Mouse (Mus musculus): ENCODE measurements around the gene Polr3h. TPM values are rescaled to one million over a fixed set of nuclear protein-coding genes. Genes with fewer than 3 reads are reported as not detected.
"Not testable (repeated sequence)": the region's sequence is repeated elsewhere in the genome, so short reads cannot be mapped to it uniquely, and the experiment has no call there.

Polr3h gene
- polyA plus RNA-seq (2016; fragmentation: Nextera tagmentation; extraction: Ambion mirVana): 61.8 and 73.1 TPM in 2 replicates

GRCm38 (mm10) chr15:81925760-81926445 lies at the start of gene Polr3h:
Gene Polr3h, minus strand, starts transcription at chr15:81926240.
- peaks cover 29% of the 10 kb centered on the region for H3K4me1 ChIP-seq
- peaks cover 3% of the 10 kb centered on the region; the same call in 1 of the 2 replicates for H3K36me3 ChIP-seq
- WGBS: under 1% methylated on average over 54 of the region's 54 CpGs
- peak within 1 kb of the TSS; percentile 73 for H3K4me3 ChIP-seq
- peak; percentile 93 for ATAC-seq (ENCODE audit: low FRiP score, low read depth)
- H3K4me2 ChIP-seq (replicated peaks): peak within 1 kb of the TSS; percentile 99
- H3K27ac ChIP-seq: peak within 1 kb of the TSS; percentile 59; the same call in 1 of the 2 replicates
- no peaks in the 10 kb centered on the region for H3K27me3 ChIP-seq (replicated peaks)
- H3K9me3 ChIP-seq: no peaks in the 10 kb centered on the region
- H3K9ac ChIP-seq: peak within 1 kb of the TSS; percentile 73

GRCm38 (mm10) chr15:81975156-81975555 lies 49.1 kb upstream of the Polr3h start:
- not testable (repeated sequence) for H3K9me3 ChIP-seq; H3K4me3 ChIP-seq; ATAC-seq (ENCODE audit: low FRiP score, low read depth); H3K27ac ChIP-seq; H3K36me3 ChIP-seq; H3K4me1 ChIP-seq; H3K9ac ChIP-seq; H3K4me2 ChIP-seq (replicated peaks); H3K27me3 ChIP-seq (replicated peaks)
- 92% methylated on average over 8 of the region's 8 CpGs for WGBS

- not testable (repeated sequence) for H3K9ac ChIP-seq; H3K9me3 ChIP-seq; H3K4me1 ChIP-seq; H3K27me3 ChIP-seq (replicated peaks); H3K4me3 ChIP-seq; ATAC-seq (ENCODE audit: low FRiP score, low read depth); H3K4me2 ChIP-seq (replicated peaks); H3K27ac ChIP-seq; H3K36me3 ChIP-seq
- 87% methylated on average over 4 of the region's 4 CpGs for WGBS
Measured at GRCm38 (mm10) chr15:81970498-81970897, 44.5 kb upstream of the Polr3h start.

DNA sequence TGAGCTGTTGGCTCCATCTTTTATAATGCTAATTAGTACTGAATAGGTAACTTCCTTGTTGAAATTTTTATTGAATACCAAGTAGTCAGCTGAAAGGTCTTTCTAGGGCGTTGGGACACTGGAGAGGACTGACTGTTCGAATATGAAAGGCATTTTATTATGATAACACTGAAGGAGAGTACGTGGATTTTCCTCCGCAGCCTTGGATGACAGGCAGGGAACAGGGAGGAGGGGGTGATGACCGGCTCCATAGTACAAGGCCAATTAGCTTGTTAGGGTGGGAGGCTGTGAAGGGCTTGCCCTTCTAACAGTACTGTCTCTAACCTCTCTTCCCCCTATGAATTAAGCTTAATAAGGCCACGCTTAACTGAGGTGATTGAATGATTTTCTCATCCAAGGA lies 43.6 kb upstream of the Polr3h start:
- H3K4me1 ChIP-seq; H3K9ac ChIP-seq; H3K36me3 ChIP-seq; H3K4me3 ChIP-seq; H3K27ac ChIP-seq; H3K4me2 ChIP-seq (replicated peaks); ATAC-seq (ENCODE audit: low FRiP score, low read depth); H3K9me3 ChIP-seq; H3K27me3 ChIP-seq (replicated peaks): not testable (repeated sequence)
- WGBS: 73% methylated on average over 6 of the region's 6 CpGs

GRCm38 (mm10) chr15:81969173-81969572 lies 43.1 kb upstream of the Polr3h start:
- Histone ChIP-seq H3K4me2 (replicated peaks) (no peak overlapping the region), H3K27ac (no peak overlapping the region), H3K4me1 (no peaks in the 10 kb centered on the region), H3K36me3 (no peaks in the 10 kb centered on the region), H3K9ac (no peak overlapping the region), H3K27me3 (replicated peaks) (no peaks in the 10 kb centered on the region), H3K4me3 (no peak overlapping the region), H3K9me3 (0 out of 2 replicates have a peak, but pooled peaks cover 5% of the 10 kb centered on the region)
- no peak for ATAC-seq (ENCODE audit: low FRiP score, low read depth)
- WGBS: 73% methylated on average over 7 of the region's 7 CpGs

DNA sequence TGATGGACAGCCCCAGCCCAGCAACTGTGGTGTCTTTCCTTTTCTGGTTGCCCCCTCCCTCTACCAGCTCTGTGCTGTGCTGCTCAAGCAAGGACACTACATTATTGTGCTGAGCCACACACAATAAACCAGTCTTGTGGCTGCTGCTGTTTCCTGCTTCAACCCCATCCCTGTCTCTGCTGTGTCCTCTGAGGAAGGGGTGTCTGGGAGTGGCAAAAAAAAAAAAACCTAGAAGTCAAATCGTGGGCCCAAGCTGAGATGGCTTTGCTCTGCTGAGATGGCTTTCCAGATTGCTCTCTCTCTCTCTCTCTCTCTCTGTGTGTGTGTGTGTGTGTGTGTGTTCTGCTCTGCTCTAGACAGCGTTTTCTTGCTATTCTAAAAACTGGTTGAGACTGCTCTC lies 42.4 kb upstream of the Polr3h start:
- H3K4me3 ChIP-seq: no peak overlapping the region
- no peaks in the 10 kb centered on the region for H3K36me3 ChIP-seq
- H3K27me3 ChIP-seq (replicated peaks): no peaks in the 10 kb centered on the region
- H3K27ac ChIP-seq: no peak overlapping the region
- 0 out of 2 replicates have a peak, but pooled peaks cover 5% of the 10 kb centered on the region for H3K9me3 ChIP-seq
- no peak overlapping the region for H3K9ac ChIP-seq
- 68% methylated on average over 2 of the region's 2 CpGs for WGBS
- H3K4me2 ChIP-seq (replicated peaks): no peak overlapping the region
- no peak for ATAC-seq (ENCODE audit: low FRiP score, low read depth)
- H3K4me1 ChIP-seq: no peaks in the 10 kb centered on the region

DNA sequence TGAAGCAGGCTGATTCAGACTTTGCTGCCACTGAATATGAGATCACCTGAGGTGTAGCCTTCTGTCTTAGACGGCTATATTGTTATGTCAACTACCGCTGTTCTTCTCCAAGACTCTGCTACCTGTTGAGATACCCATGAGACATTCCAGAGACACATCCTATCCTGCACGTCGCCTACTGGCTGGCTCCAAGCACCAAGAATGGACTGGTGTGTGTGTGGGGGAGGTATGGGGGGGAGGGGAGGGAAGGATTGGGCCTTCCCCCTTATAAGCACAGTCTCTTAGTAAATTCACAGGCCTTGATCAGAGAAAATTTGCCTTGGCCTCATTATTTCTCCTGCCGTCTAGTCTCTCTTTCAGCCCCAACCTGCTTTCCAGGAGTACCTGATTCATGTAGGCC lies 41.8 kb upstream of the Polr3h start:
- WGBS: 91% methylated on average over 5 of the region's 5 CpGs
- no peak for ATAC-seq (ENCODE audit: low FRiP score, low read depth)
- no peaks in the 10 kb centered on the region for H3K4me1 ChIP-seq
- no peak overlapping the region for H3K27ac ChIP-seq
- H3K9ac ChIP-seq: no peak overlapping the region
- H3K4me2 ChIP-seq (replicated peaks): no peak overlapping the region
- 0 out of 2 replicates have a peak, but pooled peaks cover 5% of the 10 kb centered on the region for H3K9me3 ChIP-seq
- H3K27me3 ChIP-seq (replicated peaks): no peaks in the 10 kb centered on the region
- no peaks in the 10 kb centered on the region for H3K36me3 ChIP-seq
- H3K4me3 ChIP-seq: no peak overlapping the region

- no peak overlapping the region for H3K27ac ChIP-seq
- 83% methylated on average over 13 of the region's 14 CpGs for WGBS
Measured at GRCm38 (mm10) chr15:81966062-81966829, 40.2 kb upstream of the Polr3h start.

DNA sequence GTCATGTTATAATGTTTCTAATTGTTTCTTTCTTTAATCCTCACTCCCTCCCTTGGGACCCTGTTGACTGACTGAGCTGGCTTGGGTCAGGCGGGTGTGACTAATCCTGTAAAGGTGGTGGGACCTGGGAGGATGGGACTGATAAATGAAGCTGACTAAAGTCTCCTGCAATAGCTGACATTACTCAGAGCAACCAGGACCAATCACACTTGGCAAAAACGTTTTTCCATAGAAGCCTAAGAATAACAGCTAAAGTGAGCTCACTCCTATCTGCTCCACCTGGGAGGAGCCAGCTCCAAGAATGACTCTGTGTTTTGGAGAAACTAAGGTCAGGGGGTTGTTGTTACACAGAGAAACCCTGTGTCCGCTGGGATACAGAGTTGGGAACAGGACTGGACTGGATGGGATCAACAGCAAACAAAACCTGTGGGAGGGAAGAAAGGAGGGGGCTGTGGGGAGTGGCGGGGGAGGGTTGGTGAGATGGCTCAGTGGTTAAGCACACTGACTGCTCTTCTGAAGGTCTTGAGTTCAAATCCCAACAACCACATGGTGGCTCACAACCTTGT lies 39.0 kb upstream of the Polr3h start:
- H3K4me1 ChIP-seq: no peaks in the 10 kb centered on the region
- no peaks in the 10 kb centered on the region for H3K9me3 ChIP-seq
- H3K4me2 ChIP-seq (replicated peaks): no peak overlapping the region
- H3K27me3 ChIP-seq (replicated peaks): no peaks in the 10 kb centered on the region
- H3K27ac ChIP-seq: no peak overlapping the region
- no peaks in the 10 kb centered on the region for H3K36me3 ChIP-seq
- no peak overlapping the region for H3K4me3 ChIP-seq
- no peak for ATAC-seq (ENCODE audit: low FRiP score, low read depth)
- H3K9ac ChIP-seq: no peak overlapping the region
- WGBS: 70% methylated on average over 4 of the region's 4 CpGs

More at GRCm38 (mm10) chr15:81966062-81966829, 40.2 kb upstream of the Polr3h start:
- Histone ChIP-seq H3K36me3 (no peaks in the 10 kb centered on the region), H3K27me3 (replicated peaks) (no peaks in the 10 kb centered on the region), H3K4me3 (no peak overlapping the region), H3K4me1 (no peaks in the 10 kb centered on the region), H3K9me3 (no peaks in the 10 kb centered on the region), H3K4me2 (replicated peaks) (no peak overlapping the region), H3K9ac (no peak overlapping the region)
- no peak for ATAC-seq (ENCODE audit: low FRiP score, low read depth)

DNA sequence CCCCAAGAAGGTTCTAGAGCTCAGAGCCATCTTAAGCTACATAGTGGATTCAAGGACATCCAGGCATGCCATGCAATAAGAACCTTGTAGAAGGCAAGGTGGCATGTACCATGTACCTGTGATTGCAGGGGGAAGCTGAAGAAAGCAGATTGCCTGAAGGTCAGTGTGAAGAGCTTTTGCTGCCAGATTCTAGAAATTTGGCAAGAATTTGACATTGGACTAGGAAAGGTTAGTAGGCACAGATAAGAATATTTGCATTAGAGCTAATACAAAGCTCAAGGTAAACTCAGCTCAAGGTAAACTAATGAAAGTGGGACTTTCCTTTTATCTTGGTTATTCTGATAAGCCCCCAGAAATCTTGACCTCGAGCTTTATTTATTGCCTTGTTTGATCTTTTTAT lies 38.2 kb upstream of the Polr3h start:
- no peak overlapping the region for H3K4me3 ChIP-seq
- H3K27me3 ChIP-seq (replicated peaks): no peaks in the 10 kb centered on the region
- 58% methylated on average over 1 of the region's 1 CpGs for WGBS
- no peaks in the 10 kb centered on the region for H3K9me3 ChIP-seq
- no peak overlapping the region for H3K27ac ChIP-seq
- H3K36me3 ChIP-seq: no peaks in the 10 kb centered on the region
- no peaks in the 10 kb centered on the region for H3K4me1 ChIP-seq
- ATAC-seq (ENCODE audit: low FRiP score, low read depth): no peak
- no peak overlapping the region for H3K4me2 ChIP-seq (replicated peaks)
- no peak overlapping the region for H3K9ac ChIP-seq

GRCm38 (mm10) chr15:81961078-81961451 lies 35.0 kb upstream of the Polr3h start:
- peak; percentile 49; the same call in 1 of the 2 replicates for ATAC-seq (ENCODE audit: low FRiP score, low read depth)
- Histone ChIP-seq H3K4me3 (peak overlapping the region; percentile 61), H3K27ac (no peak overlapping the region), H3K36me3 (no peaks in the 10 kb centered on the region), H3K9me3 (no peaks in the 10 kb centered on the region), H3K9ac (no peak overlapping the region), H3K4me2 (replicated peaks) (peak overlapping the region; percentile 100), H3K27me3 (replicated peaks) (no peaks in the 10 kb centered on the region), H3K4me1 (no peaks in the 10 kb centered on the region)
- WGBS: 4% methylated on average over 7 of the region's 8 CpGs

All from neural tube, embryonic 12.5 days (tissue).